Mouse (Mus musculus) hindbrain, embryonic 14.5 days (tissue): ENCODE results near the gene Kif14. TPM values are rescaled to one million over a fixed set of nuclear protein-coding genes. Genes with fewer than 3 reads are reported as not detected.

Source experiments
- ATAC-seq: fragments of 200-750 bp; cut with Nextera tagmentation; 2 replicates; pipeline ENCODE4 v1.8.0; 2017; ENCODE audit warnings: moderate number of reproducible peaks, mild to moderate bottlenecking, moderate TSS enrichment, moderate library complexity; ENCODE audit not compliant: low FRiP score
- DNase-seq: peaks from one replicate; pipeline ENCODE4 v3.0.0-alpha.2; 2015; ENCODE audit warnings: low spot score
- H3K27ac ChIP-seq: fragments of 300-500 bp; sonication (generic); 2 replicates; pipeline ENCODE4 v1.5.1; 2014; ENCODE audit warnings: mild to moderate bottlenecking, moderate library complexity
- H3K27me3 ChIP-seq: fragments of 300-500 bp; sonication (generic); 2 replicates; pipeline ENCODE4 v1.6.1; 2014; ENCODE audit warnings: mild to moderate bottlenecking, low read length, mixed read lengths; ENCODE audit not compliant: control insufficient read depth, insufficient read depth
- H3K36me3 ChIP-seq: fragments of 300-500 bp; sonication (generic); replicated peaks from 2 replicates; pipeline ENCODE4 v1.6.1; 2014; ENCODE audit not compliant: control insufficient read depth, insufficient read depth
- H3K4me1 ChIP-seq: fragments of 300-500 bp; sonication (generic); replicated peaks from 2 replicates; pipeline ENCODE4 v1.6.1; 2014; ENCODE audit warnings: antibody characterized with exemption, low read length, mixed read lengths; ENCODE audit not compliant: control insufficient read depth, insufficient read depth
- H3K4me2 ChIP-seq: fragments of 300-500 bp; sonication (generic); replicated peaks from 2 replicates; pipeline ENCODE4 v1.6.1; 2014; ENCODE audit warnings: mild to moderate bottlenecking, moderate library complexity
- H3K4me3 ChIP-seq: fragments of 300-500 bp; sonication (generic); replicated peaks from 2 replicates; pipeline ENCODE4 v1.5.1; 2014; ENCODE audit warnings: mild to moderate bottlenecking, low read length
- H3K9ac ChIP-seq: fragments of 300-500 bp; sonication (generic); 2 replicates; pipeline ENCODE4 v1.6.1; 2014
- H3K9me3 ChIP-seq: fragments of 300-500 bp; sonication (generic); 2 replicates; pipeline ENCODE4 v1.6.1; 2016; ENCODE audit warnings: low read length; ENCODE audit not compliant: control insufficient read depth
- WGBS: fragments of 180-500 bp; shearing (Covaris S2); extraction: QIAGEN DNeasy Blood & Tissue Kit; methylation state at CpG from one replicate; pipeline ENCODE4 v1.1.7; 2014; 5-methylcytosine and 5-hydroxymethylcytosine counted together
- polyA plus RNA-seq: library from polyadenylated mRNA; unstranded; fragments of >200 nt; fragmentation: Nextera tagmentation; extraction: Ambion mirVana; gene quantifications from 2 replicates; pipeline ENCODE4 v1.2.1, GENCODE M21; 2014

Kif14 gene
- 1.3 and 1.6 TPM in 2 replicates for polyA plus RNA-seq

GRCm38 (mm10) chr1:136466143-136466811, at the start of gene Kif14:
Gene Kif14 (plus strand): TSS chr1:136466343.
- Histone ChIP-seq H3K4me2 (peak within 1 kb of the TSS; percentile 99), H3K36me3 (no peaks in the 10 kb centered on the region), H3K4me1 (peaks cover 6% of the 10 kb centered on the region; the same call in 1 of the 2 replicates), H3K27me3 (no peaks in the 10 kb centered on the region), H3K27ac (no peak within 1 kb of the TSS), H3K9ac (peak within 1 kb of the TSS; percentile 44), H3K4me3 (peak within 1 kb of the TSS; percentile 41), H3K9me3 (no peaks in the 10 kb centered on the region)
- under 1% methylated on average over 51 of the region's 52 CpGs for WGBS
- ATAC-seq = peak; percentile 99
- DNase-seq = peak; percentile 95

DNA sequence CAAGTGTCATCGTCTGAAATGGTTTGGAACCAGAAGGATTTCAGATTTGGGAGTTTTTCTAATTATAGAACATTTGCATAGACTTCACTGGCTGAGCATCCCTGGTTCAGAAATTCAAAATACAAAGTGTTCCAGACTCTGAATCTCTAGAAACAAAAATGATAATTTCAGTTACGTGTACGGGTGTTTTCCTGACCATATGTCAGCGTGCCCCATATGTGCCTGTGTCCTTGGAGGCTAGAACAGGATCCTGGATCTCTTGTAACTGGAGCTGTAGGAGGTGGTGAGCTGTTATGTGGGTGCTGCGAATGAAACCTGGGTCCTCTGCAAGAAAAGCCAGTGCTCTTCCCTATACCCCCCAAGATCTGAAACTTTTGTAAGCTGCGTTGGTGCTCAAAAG, 47.8 kb upstream of the Kif14 start:
- Histone ChIP-seq H3K9me3 (no peaks in the 10 kb centered on the region), H3K27me3 (no peaks in the 10 kb centered on the region), H3K36me3 (peaks cover 22% of the 10 kb centered on the region), H3K4me2 (no peak overlapping the region), H3K9ac (no peak overlapping the region), H3K4me1 (peaks cover 4% of the 10 kb centered on the region; the same call in 1 of the 2 replicates), H3K27ac (no peak overlapping the region), H3K4me3 (no peak overlapping the region)
- DNase-seq (no peak), ATAC-seq (no peak)
- WGBS = 95% methylated on average over 6 of the region's 6 CpGs

DNA sequence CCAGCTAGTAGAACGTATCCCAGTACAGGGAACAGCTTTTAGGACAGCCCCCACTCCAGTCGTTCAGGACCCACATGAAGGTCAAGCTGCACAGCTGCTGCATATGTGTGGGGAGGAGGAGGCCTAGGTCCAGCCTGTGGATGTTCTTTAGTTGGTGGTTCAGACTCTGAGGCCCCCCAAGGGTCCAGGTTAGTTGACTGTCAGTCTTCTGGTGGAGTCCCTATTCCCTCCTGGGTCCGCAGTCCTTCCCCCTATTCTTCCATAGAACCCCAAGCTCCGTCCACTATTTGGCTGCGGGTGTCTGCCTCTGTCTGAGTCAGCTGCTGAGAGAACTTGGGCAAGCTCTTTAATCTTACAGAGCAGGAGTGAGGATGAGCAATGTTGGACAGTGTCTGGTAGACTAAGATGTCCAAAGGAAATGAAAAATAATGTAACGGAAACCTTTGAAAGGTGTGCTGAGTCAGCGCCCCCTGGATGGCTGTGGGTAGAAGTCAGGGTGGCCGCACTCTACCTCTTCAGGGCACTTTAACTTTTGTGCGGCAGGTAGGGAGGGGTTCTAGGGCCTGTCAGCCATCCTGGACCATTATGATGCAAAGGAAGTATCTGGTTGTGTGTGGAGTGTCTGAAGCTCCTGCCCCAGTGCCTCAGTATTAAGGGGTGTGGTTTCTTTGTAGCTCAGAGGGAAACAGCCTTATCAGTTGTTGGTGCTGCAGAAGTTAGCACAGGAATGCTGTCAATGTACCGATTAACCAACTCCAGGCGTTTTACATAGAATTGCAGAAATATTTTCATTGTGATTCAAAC, 38.8 kb upstream of the Kif14 start:
- no peaks in the 10 kb centered on the region for H3K4me1 ChIP-seq
- H3K36me3 ChIP-seq = peaks cover 14% of the 10 kb centered on the region; the same call in 1 of the 2 replicates
- DNase-seq = no peak
- H3K4me2 ChIP-seq = no peak overlapping the region
- H3K27me3 ChIP-seq = no peaks in the 10 kb centered on the region
- no peak overlapping the region for H3K27ac ChIP-seq
- ATAC-seq = no peak
- no peak overlapping the region for H3K9ac ChIP-seq
- WGBS = 79% methylated on average over 11 of the region's 11 CpGs
- no peaks in the 10 kb centered on the region for H3K9me3 ChIP-seq
- H3K4me3 ChIP-seq = no peak overlapping the region

GRCm38 (mm10) chr1:136428981-136429380, 37.2 kb upstream of the Kif14 start:
- H3K27ac ChIP-seq = no peak overlapping the region
- DNase-seq (no peak), ATAC-seq (no peak)
- H3K4me2 ChIP-seq = no peak overlapping the region
- peaks cover 14% of the 10 kb centered on the region for H3K36me3 ChIP-seq
- no peak overlapping the region for H3K4me3 ChIP-seq
- H3K27me3 ChIP-seq = no peaks in the 10 kb centered on the region
- H3K9ac ChIP-seq = no peak overlapping the region
- 90% methylated on average over 4 of the region's 4 CpGs for WGBS
- no peaks in the 10 kb centered on the region for H3K9me3 ChIP-seq
- H3K4me1 ChIP-seq = no peaks in the 10 kb centered on the region

DNA sequence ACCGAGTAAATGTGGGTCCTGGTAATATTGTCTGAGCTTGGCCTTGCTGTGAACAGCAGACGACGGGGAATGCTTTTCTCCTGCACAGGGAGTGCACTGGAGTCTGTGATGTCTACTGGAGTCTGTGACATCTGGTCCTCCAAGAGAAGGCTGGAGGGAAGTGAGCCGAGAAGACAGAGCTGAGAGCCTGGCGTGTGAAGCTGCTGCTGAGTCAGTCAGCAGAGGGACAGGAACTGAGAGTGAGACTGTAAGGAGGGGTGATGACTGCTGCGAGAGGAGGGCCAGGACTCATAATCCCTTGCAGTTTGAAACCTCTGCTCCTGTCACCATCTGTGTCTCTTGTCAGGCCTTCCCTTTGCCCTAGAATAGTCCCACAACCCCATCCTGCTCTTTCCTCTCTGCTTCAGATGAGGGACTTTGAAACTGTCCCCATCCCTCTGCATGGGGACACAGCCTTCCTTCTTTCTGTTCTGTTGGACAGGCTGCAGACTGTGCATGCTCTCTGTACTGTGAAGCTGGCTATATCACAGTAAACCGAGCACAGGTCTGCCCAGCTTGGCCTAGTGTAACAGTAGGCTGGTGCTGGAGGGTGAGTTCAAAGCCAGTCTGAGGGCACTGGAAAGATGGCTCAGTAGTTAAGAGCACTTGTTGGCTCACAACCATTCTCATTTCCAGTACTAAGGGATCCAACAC, 35.9 kb upstream of the Kif14 start:
- H3K4me3 ChIP-seq = no peak overlapping the region
- ATAC-seq = no peak

GRCm38 (mm10) chr1:136440741-136441140, 25.4 kb upstream of the Kif14 start:
- DNase-seq = no peak
- WGBS = 81% methylated on average over 7 of the region's 7 CpGs
- Histone ChIP-seq H3K36me3 (peaks cover 12% of the 10 kb centered on the region), H3K4me2 (no peak overlapping the region), H3K9me3 (no peaks in the 10 kb centered on the region), H3K9ac (no peak overlapping the region), H3K27ac (no peak overlapping the region), H3K27me3 (no peaks in the 10 kb centered on the region), H3K4me3 (no peak overlapping the region), H3K4me1 (no peaks in the 10 kb centered on the region)
- no peak for ATAC-seq

More for the DNA sequence above, 35.9 kb upstream of the Kif14 start:
- no peak overlapping the region for H3K9ac ChIP-seq
- peaks cover 22% of the 10 kb centered on the region for H3K36me3 ChIP-seq
- no peaks in the 10 kb centered on the region for H3K27me3 ChIP-seq
- no peak overlapping the region for H3K4me2 ChIP-seq
- 68% methylated on average over 7 of the region's 7 CpGs for WGBS
- H3K27ac ChIP-seq = no peak overlapping the region
- H3K4me1 ChIP-seq = no peaks in the 10 kb centered on the region
- H3K9me3 ChIP-seq = no peaks in the 10 kb centered on the region
- no peak for DNase-seq

- Histone ChIP-seq H3K4me1 (no peaks in the 10 kb centered on the region), H3K27me3 (no peaks in the 10 kb centered on the region), H3K9ac (no peak overlapping the region), H3K9me3 (no peaks in the 10 kb centered on the region), H3K4me2 (no peak overlapping the region), H3K27ac (no peak overlapping the region), H3K36me3 (peaks cover 9% of the 10 kb centered on the region), H3K4me3 (no peak overlapping the region)
- ATAC-seq (no peak), DNase-seq (no peak)
- WGBS = 80% methylated on average over 9 of the region's 9 CpGs
Observed at GRCm38 (mm10) chr1:136442809-136443208, 23.3 kb upstream of the Kif14 start.

DNA sequence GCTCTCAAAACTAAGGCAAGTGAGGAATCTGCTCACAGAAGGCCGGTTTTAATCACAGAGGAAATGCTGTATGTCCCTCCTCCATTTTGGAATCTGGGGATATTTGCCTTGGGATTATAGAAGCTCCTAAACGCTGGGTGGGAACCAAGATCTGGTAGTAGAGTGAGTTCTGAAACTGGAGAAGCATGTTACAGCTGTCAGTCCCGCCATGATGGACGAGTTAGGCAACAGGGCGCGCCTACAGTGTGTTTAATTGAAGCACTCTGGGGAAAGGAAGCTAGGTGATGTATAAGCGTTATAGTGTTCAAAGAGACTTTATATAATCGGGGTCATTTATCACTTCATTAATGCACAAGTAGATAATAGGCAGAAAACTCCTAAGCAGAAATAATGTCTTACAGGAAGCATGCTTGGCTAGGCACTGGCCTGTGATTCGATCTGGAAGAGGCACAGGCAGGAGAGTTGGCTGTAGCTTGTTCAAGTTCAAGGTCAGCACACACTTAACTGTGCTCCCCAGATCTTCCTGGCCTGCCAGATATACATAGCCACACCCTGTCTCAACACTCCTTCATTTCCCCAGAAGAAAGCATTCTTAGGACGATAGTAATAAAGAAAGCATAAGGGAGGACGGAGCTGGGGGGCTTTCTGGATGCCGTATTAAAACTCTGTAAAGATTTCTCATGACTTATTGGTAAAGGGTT, 21.4 kb upstream of the Kif14 start:
- Histone ChIP-seq H3K9me3 (no peaks in the 10 kb centered on the region), H3K36me3 (peaks cover 7% of the 10 kb centered on the region), H3K27me3 (no peaks in the 10 kb centered on the region), H3K4me2 (no peak overlapping the region), H3K4me3 (no peak overlapping the region), H3K27ac (no peak overlapping the region), H3K9ac (no peak overlapping the region), H3K4me1 (no peaks in the 10 kb centered on the region)
- 86% methylated on average over 12 of the region's 12 CpGs for WGBS
- DNase-seq = no peak
- no peak for ATAC-seq

DNA sequence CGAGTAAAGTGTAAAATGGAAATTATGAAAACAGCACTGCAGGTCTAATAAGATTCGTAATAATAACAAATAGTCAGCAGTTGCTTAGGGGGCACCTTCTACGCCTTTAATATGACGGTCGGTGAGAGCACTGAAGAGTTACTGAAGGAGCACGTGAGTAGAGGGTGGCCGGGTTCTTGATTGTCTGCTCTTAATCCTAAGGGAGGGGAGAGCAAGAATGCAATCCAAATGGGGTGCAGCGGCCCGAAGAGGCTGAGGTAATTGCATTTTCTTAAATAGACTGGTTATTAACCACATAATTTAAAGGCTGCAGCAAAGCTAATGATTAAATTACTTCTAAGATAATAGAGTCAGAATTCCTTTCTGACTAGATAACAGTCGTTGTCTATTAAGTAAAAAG, 19.2 kb upstream of the Kif14 start:
- Histone ChIP-seq H3K27me3 (no peaks in the 10 kb centered on the region), H3K4me2 (no peak overlapping the region), H3K36me3 (no peaks in the 10 kb centered on the region), H3K9ac (no peak overlapping the region), H3K9me3 (no peaks in the 10 kb centered on the region), H3K4me1 (no peaks in the 10 kb centered on the region), H3K27ac (no peak overlapping the region), H3K4me3 (no peak overlapping the region)
- WGBS = 65% methylated on average over 10 of the region's 10 CpGs
- ATAC-seq (no peak; the same call in 1 of the 2 replicates), DNase-seq (no peak)
